14 mouse cellular contexts compared by ENCODE assay signal in genomic region chr12:7420276-7420675, GRCm38 (mm10).
DNase-seq lines count a peak whose midpoint lies in the region; ATAC-seq and TF ChIP-seq lines count a peak whose summit lies in the region.
"Had no signal": no experiment of that assay in that cellular context is flagged by ENCODE, and none has a peak within 500 bp of the region (broad histone marks: within the 10 kb centered on the region; RNA-seq: fewer than 3 reads in every experiment).

No protein-coding gene starts in this region.

- TF ChIP-seq CTCF in lung, embryonic 14.5 days (IDR thresholded peaks at IDR 0.05; ENCODE audit: low read depth): no peak

- H3K27me3 ChIP-seq in lung, embryonic 14.5 days (ENCODE audit: insufficient read depth, low read length): no peaks in the 10 kb centered on the region
- H3K27me3 ChIP-seq: intestine, embryonic 15.5 days had no signal

- DNase-seq in adrenal gland, postnatal 14 days: peak; percentile 30
- DNase-seq in adrenal gland, adult (ENCODE audit: inconsistent age in 2 of 2, low spot score in 1 of 2): no peak
- DNase-seq in lung, embryonic 14.5 days: peak; percentile 74
- no peak for DNase-seq in lung, postnatal 25 days (ENCODE audit: low spot score)
- DNase-seq in embryo, embryonic 10.5 days (ENCODE audit: low spot score): peak; percentile 43
- peak; percentile 41 for DNase-seq in mesoderm, embryonic 11.5 days (ENCODE audit: low read depth, low spot score)
- DNase-seq in T-cell, adult 2 months (ENCODE audit: low spot score): no peak
- DNase-seq: adrenal gland, adult 8-10 months; cerebellum, postnatal 25 days; heart, adult 18-20 months; thymus, adult 18-20 months had no signal

- H3K4me1 ChIP-seq in lung, embryonic 14.5 days (ENCODE audit: insufficient read depth): no peaks in the 10 kb centered on the region
- H3K4me1 ChIP-seq: intestine, embryonic 15.5 days had no signal

- H3K9me3 ChIP-seq in lung, embryonic 14.5 days (ENCODE audit: low read depth, low read length): no peaks in the 10 kb centered on the region
- H3K9me3 ChIP-seq: intestine, embryonic 15.5 days had no signal

- ATAC-seq in lung, embryonic 14.5 days (ENCODE audit: insufficient read depth): no peak
- no peak for ATAC-seq in CD4-positive, CD25-positive, alpha-beta regulatory T cell, adult 4 months
- ATAC-seq: intestine, embryonic 15.5 days had no signal

- WGBS in lung, embryonic 14.5 days: 38% methylated on average over 1 of the region's 2 CpGs

- H3K4me2 ChIP-seq in lung, embryonic 14.5 days: no peak overlapping the region
- H3K4me2 ChIP-seq: intestine, embryonic 15.5 days had no signal

- no peak overlapping the region for H3K4me3 ChIP-seq in lung, embryonic 14.5 days (ENCODE audit: low read depth, low read length)
- H3K4me3 ChIP-seq: erythroblast, embryonic 14.5 days; intestine, embryonic 15.5 days had no signal

- no peak overlapping the region for H3K27ac ChIP-seq in lung, embryonic 14.5 days (ENCODE audit: low read depth)
- H3K27ac ChIP-seq: intestine, embryonic 15.5 days had no signal

- no peak overlapping the region for H3K9ac ChIP-seq in lung, embryonic 14.5 days
- H3K9ac ChIP-seq: intestine, embryonic 15.5 days had no signal

- no peaks in the 10 kb centered on the region for H3K36me3 ChIP-seq in lung, embryonic 14.5 days (ENCODE audit: insufficient read depth)
- H3K36me3 ChIP-seq: intestine, embryonic 15.5 days had no signal

Comparison
In these comparisons a context has a peak if more than half of its experiments do, and no peak if none do; other contexts are left out.
1. DNase-seq: peak in adrenal gland, postnatal 14 days (single experiment), lung, embryonic 14.5 days (single experiment), embryo, embryonic 10.5 days (single experiment) and mesoderm, embryonic 11.5 days (single experiment); none in adrenal gland, adult (0 of 2), lung, postnatal 25 days (single experiment) and T-cell, adult 2 months (single experiment).